In the genomic region with DNA sequence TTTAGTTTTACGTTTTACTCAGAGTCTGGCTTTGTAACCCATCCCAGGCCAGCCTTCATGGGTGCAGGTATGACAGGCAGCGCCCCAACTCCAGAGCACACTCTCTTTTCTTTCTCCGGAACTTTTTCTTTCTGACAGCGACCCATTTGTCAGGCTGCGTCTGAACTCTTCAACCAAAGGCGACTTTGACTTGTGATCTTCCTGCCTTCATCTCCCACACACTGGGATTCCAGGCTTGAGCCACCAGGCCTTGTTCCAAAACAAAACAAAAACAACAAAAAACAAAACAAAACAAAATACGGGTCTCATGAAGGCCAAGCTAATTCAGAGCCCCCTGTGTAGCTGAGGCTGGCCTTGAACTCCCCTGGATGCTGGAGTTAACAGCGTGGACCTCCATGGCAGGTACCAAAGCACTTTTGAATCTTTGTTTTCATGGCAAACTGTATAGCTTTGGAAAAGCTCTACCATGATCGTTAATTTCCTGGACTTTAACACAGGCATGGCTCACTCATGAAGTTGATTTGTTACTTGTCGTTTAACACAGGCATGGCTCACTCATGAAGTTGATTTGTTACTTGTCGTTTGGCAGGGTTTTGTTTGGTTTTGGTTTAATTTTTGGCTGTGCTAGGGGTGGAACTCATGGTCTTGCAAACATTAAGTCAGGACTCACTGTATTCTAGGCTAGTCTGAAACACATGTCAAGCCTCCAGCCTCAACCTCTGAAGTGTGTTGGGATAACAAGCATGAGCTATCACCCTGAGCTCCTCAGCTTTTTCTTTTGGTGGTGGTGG, we compare ENCODE assay signal across 8 mouse cellular contexts. TPM values are rescaled to one million over a fixed set of nuclear protein-coding genes. Genes with fewer than 3 reads are reported as not detected.
DNase-seq lines count a peak whose midpoint lies in the region; ATAC-seq and TF ChIP-seq lines count a peak whose summit lies in the region.
"Had no signal": no experiment of that assay in that cellular context is flagged by ENCODE, and none has a peak within 500 bp of the region (broad histone marks: within the 10 kb centered on the region; RNA-seq: fewer than 3 reads in every experiment).

No protein-coding gene starts in this region.

- in situ Hi-C loops in CH12.LX (cut with MboI; ENCODE audit: low pct_ligation_motif_present, low pct_unique_long_range_greater_than_20kb, low sequenced_read_pairs), result no loop called here

- dilution Hi-C loops in CH12.LX (cut with MboI; ENCODE audit: extremely low pct_ligation_motif_present, extremely low pct_unique_long_range_greater_than_20kb, low sequenced_read_pairs), result no loop called here

- H3K36me3 ChIP-seq in hindbrain, embryonic 14.5 days (replicated peaks; ENCODE audit: control insufficient read depth, insufficient read depth), result no peaks in the 10 kb centered on the region
- no peaks in the 10 kb centered on the region for H3K36me3 ChIP-seq in hindbrain, embryonic 16.5 days (ENCODE audit: control insufficient read depth, insufficient read depth, low read length)
- H3K36me3 ChIP-seq in CH12.LX (replicated peaks in 1 of 2; ENCODE audit: control insufficient read depth in 1 of 2, insufficient read depth in 1 of 2, low read length in 1 of 2) (no peaks in the 10 kb centered on the region), G1E (replicated peaks) (no peaks in the 10 kb centered on the region)
- no peaks in the 10 kb centered on the region for H3K36me3 ChIP-seq in limb, embryonic 14.5 days (ENCODE audit: control insufficient read depth, insufficient read depth, low read length)

- H3K27me3 ChIP-seq in hindbrain, embryonic 14.5 days (ENCODE audit: control insufficient read depth, insufficient read depth, low read length), result no peaks in the 10 kb centered on the region
- H3K27me3 ChIP-seq in hindbrain, embryonic 16.5 days (replicated peaks; ENCODE audit: control insufficient read depth, insufficient read depth, low read length), result no peaks in the 10 kb centered on the region
- H3K27me3 ChIP-seq in CH12.LX (replicated peaks) (no peaks in the 10 kb centered on the region), G1E (ENCODE audit: insufficient read depth, low read length) (no peaks in the 10 kb centered on the region)
- no peaks in the 10 kb centered on the region for H3K27me3 ChIP-seq in limb, embryonic 14.5 days (ENCODE audit: control insufficient read depth, insufficient read depth, low read length)

- WGBS in hindbrain, embryonic 14.5 days, result 77% methylated on average over 11 of the region's 11 CpGs
- 78% methylated on average over 11 of the region's 11 CpGs for WGBS in hindbrain, embryonic 16.5 days
- 60% methylated on average over 11 of the region's 11 CpGs for WGBS in limb, embryonic 14.5 days

- no peaks in the 10 kb centered on the region for H3K79me2 ChIP-seq in CH12.LX (replicated peaks; ENCODE audit: control insufficient read depth, extremely low read depth, insufficient read depth, poor library complexity, severe bottlenecking)

- H3K9me3 ChIP-seq in hindbrain, embryonic 14.5 days (ENCODE audit: control insufficient read depth, low read length), result no peaks in the 10 kb centered on the region
- no peaks in the 10 kb centered on the region for H3K9me3 ChIP-seq in hindbrain, embryonic 16.5 days (ENCODE audit: control insufficient read depth, low read length)
- H3K9me3 ChIP-seq in CH12.LX (replicated peaks; ENCODE audit: low read length) (peaks cover 4% of the 10 kb centered on the region), G1E (replicated peaks) (peaks cover 4% of the 10 kb centered on the region)
- H3K9me3 ChIP-seq in limb, embryonic 14.5 days (ENCODE audit: control insufficient read depth, low read length), result no peaks in the 10 kb centered on the region

- TF ChIP-seq EP300 in CH12.LX (IDR thresholded peaks at IDR 0.05; ENCODE audit: low read length), result no peak

- H3K4me1 ChIP-seq in hindbrain, embryonic 14.5 days (replicated peaks; ENCODE audit: control insufficient read depth, insufficient read depth, low read length), result no peaks in the 10 kb centered on the region
- H3K4me1 ChIP-seq in hindbrain, embryonic 16.5 days (ENCODE audit: control insufficient read depth, insufficient read depth, low read depth, low read length), result no peaks in the 10 kb centered on the region
- H3K4me1 ChIP-seq in CH12.LX (ENCODE audit: control insufficient read depth in 1 of 2, insufficient read depth in 2 of 2) (peaks cover 6 to 34% of the 10 kb centered on the region in 2 experiments; a peak in 3 of 4 replicates), G1E (ENCODE audit: insufficient read depth, low read depth, low read length) (peaks cover 57% of the 10 kb centered on the region)
- peaks cover 18% of the 10 kb centered on the region for H3K4me1 ChIP-seq in limb, embryonic 14.5 days (ENCODE audit: control insufficient read depth, insufficient read depth, low read length)

- H3K27ac ChIP-seq in hindbrain, embryonic 14.5 days, result no peak overlapping the region
- H3K27ac ChIP-seq in hindbrain, embryonic 16.5 days (ENCODE audit: low read depth, low read length), result no peak overlapping the region
- H3K27ac ChIP-seq in CH12.LX (ENCODE audit: insufficient read depth, low read depth), result no peak overlapping the region
- peak overlapping the region; percentile 65; the same call in 1 of the 2 replicates for H3K27ac ChIP-seq in limb, embryonic 14.5 days (replicated peaks; ENCODE audit: low read depth, low read length)

- no peak for TF ChIP-seq CTCF in CH12.LX (conservative IDR thresholded peaks at IDR 0.05 in 1 of 2, IDR thresholded peaks at IDR 0.05 in 1 of 2; ENCODE audit: low read depth in 2 of 2, low read length in 2 of 2)
- no peak for TF ChIP-seq CTCF in G1E (IDR thresholded peaks at IDR 0.05; ENCODE audit: low read depth, low read length)

- TF ChIP-seq RAD21 in CH12.LX (IDR thresholded peaks at IDR 0.05; ENCODE audit: low read depth, low read length), result no peak

- no peak for ATAC-seq in hindbrain, embryonic 14.5 days (ENCODE audit: low FRiP score)
- ATAC-seq in hindbrain, embryonic 16.5 days, result no peak
- ATAC-seq in G1E (ENCODE audit: extremely low read depth, insufficient number of reproducible peaks, low FRiP score, poor library complexity, severe bottlenecking), result no peak
- no peak for ATAC-seq in limb, embryonic 14.5 days (ENCODE audit: low FRiP score, low read depth)
- ATAC-seq: midbrain, embryonic 16.5 days had no signal

- no peak for TF ChIP-seq POLR2A in CH12.LX (IDR thresholded peaks at IDR 0.05; ENCODE audit: low read depth, low read length)
- TF ChIP-seq POLR2A in limb, embryonic 14.5 days (IDR thresholded peaks at IDR 0.05; ENCODE audit: borderline replicate concordance, extremely low read depth, insufficient read depth, insufficient read length), result no peak

- 0 out of 2 replicates have a peak overlapping the region, but pooled peaks have one; percentile 8 for H3K9ac ChIP-seq in hindbrain, embryonic 14.5 days
- no peak overlapping the region for H3K9ac ChIP-seq in hindbrain, embryonic 16.5 days (ENCODE audit: low read depth, low read length)
- no peak overlapping the region for H3K9ac ChIP-seq in CH12.LX (ENCODE audit: insufficient read depth, low read depth)
- H3K9ac ChIP-seq in limb, embryonic 14.5 days (ENCODE audit: low read depth, low read length, severe bottlenecking), result peak overlapping the region; percentile 52

- DNase-seq in hindbrain, embryonic 14.5 days (ENCODE audit: low spot score), result no peak
- no peak for DNase-seq in CH12.LX (ENCODE audit: extremely low read depth)
- no peak for DNase-seq in G1E (ENCODE audit: low spot score)
- no peak for DNase-seq in limb, embryonic 14.5 days (ENCODE audit: low spot score)
- DNase-seq in thymus, postnatal 0 days (ENCODE audit: low spot score), result no peak
- DNase-seq in layer of hippocampus, adult 9-10 months (ENCODE audit: low spot score), result no peak

- no peak overlapping the region for H3K4me3 ChIP-seq in hindbrain, embryonic 14.5 days (replicated peaks; ENCODE audit: low read length)
- H3K4me3 ChIP-seq in hindbrain, embryonic 16.5 days (ENCODE audit: low read length), result no peak overlapping the region
- H3K4me3 ChIP-seq in CH12.LX (replicated peaks in 1 of 3; ENCODE audit: low read depth in 2 of 3, low read length in 2 of 3, poor library complexity in 1 of 3), result no peak overlapping the region
- peak overlapping the region; percentile 66; the same call in 1 of the 2 replicates for H3K4me3 ChIP-seq in G1E (ENCODE audit: low read depth, low read length)
- H3K4me3 ChIP-seq in limb, embryonic 14.5 days (replicated peaks; ENCODE audit: low read length), result peak overlapping the region; percentile 31; the same call in 1 of the 2 replicates

- peak overlapping the region; percentile 15 for H3K4me2 ChIP-seq in hindbrain, embryonic 14.5 days (replicated peaks)
- H3K4me2 ChIP-seq in hindbrain, embryonic 16.5 days (ENCODE audit: low read length), result no peak overlapping the region; the same call in 1 of the 2 replicates
- H3K4me2 ChIP-seq in CH12.LX (ENCODE audit: insufficient read depth, low read depth, poor library complexity, severe bottlenecking), result 0 out of 2 replicates have a peak overlapping the region, but pooled peaks have one; percentile 35
- peak overlapping the region; percentile 47 for H3K4me2 ChIP-seq in limb, embryonic 14.5 days (replicated peaks; ENCODE audit: low read depth, low read length, severe bottlenecking)

RNA-seq across cellular contexts. Expression of gene Pcbp1, which starts 28.0 kb away (rescaled TPM):
- 313 and 316 TPM in 2 replicates for polyA plus RNA-seq in hindbrain, embryonic 14.5 days (2014; fragmentation: Nextera tagmentation; extraction: Ambion mirVana)
- polyA plus RNA-seq in hindbrain, embryonic 16.5 days (2015; fragmentation: Nextera tagmentation; extraction: Ambion mirVana), result 123 and 163 TPM in 2 replicates
- total RNA-seq in CH12.LX (2012; rRNA removed) (68.9 and 81.2 TPM in 2 replicates), CH12.LX (2014; rRNA removed) (47.3 and 73.0 TPM in 2 replicates), G1E (2014; fragmentation: Nextera tagmentation) (190 and 191 TPM in 2 replicates), G1E (2017) (94.9 and 101 TPM in 2 replicates)
- polyA plus RNA-seq in CH12.LX (2012; ENCODE audit: insufficient read length, low read depth) (318 and 337 TPM in 2 replicates), G1E (2012) (1,039 and 1,367 TPM in 2 replicates)
- 333 and 395 TPM in 2 replicates for polyA plus RNA-seq in limb, embryonic 14.5 days (2012; rRNA removed)
- 445 and 455 TPM in 2 replicates for polyA plus RNA-seq in limb, embryonic 14.5 days (2014; fragmentation: Nextera tagmentation; extraction: Ambion mirVana)
- 466 and 487 TPM in 2 replicates for polyA plus RNA-seq in thymus, postnatal 0 days (2015; fragmentation: Nextera tagmentation; extraction: Ambion mirVana)

RNA-seq across cellular contexts. Expression of gene C87436, which starts 60.0 kb away (rescaled TPM):
- polyA plus RNA-seq in hindbrain, embryonic 14.5 days (2014; fragmentation: Nextera tagmentation; extraction: Ambion mirVana), result 19.2 and 21.6 TPM in 2 replicates
- polyA plus RNA-seq in hindbrain, embryonic 16.5 days (2015; fragmentation: Nextera tagmentation; extraction: Ambion mirVana), result 21.4 and 22.9 TPM in 2 replicates
- total RNA-seq in CH12.LX (2012; rRNA removed) (5.2 and 7.1 TPM in 2 replicates), CH12.LX (2014; rRNA removed) (8.1 and 8.6 TPM in 2 replicates), G1E (2014; fragmentation: Nextera tagmentation) (33.0 and 37.6 TPM in 2 replicates), G1E (2017) (22.3 and 23.2 TPM in 2 replicates)
- polyA plus RNA-seq in CH12.LX (2012; ENCODE audit: insufficient read length, low read depth) (8.5 and 8.7 TPM in 2 replicates), G1E (2012) (4.4 and 7.0 TPM in 2 replicates)
- polyA plus RNA-seq in limb, embryonic 14.5 days (2012; rRNA removed), result 16.0 and 19.1 TPM in 2 replicates
- 20.6 and 22.2 TPM in 2 replicates for polyA plus RNA-seq in limb, embryonic 14.5 days (2014; fragmentation: Nextera tagmentation; extraction: Ambion mirVana)
- 29.8 and 30.8 TPM in 2 replicates for polyA plus RNA-seq in thymus, postnatal 0 days (2015; fragmentation: Nextera tagmentation; extraction: Ambion mirVana)

Comparison
In these comparisons a context has a peak if more than half of its experiments do, and no peak if none do; other contexts are left out.
1. H3K9ac ChIP-seq: peak in hindbrain, embryonic 14.5 days (single experiment) and limb, embryonic 14.5 days (single experiment); none in hindbrain, embryonic 16.5 days (single experiment) and CH12.LX (single experiment).
2. H3K4me3 ChIP-seq: peak in G1E (single experiment) and limb, embryonic 14.5 days (single experiment); none in hindbrain, embryonic 14.5 days (single experiment), hindbrain, embryonic 16.5 days (single experiment) and CH12.LX (0 of 3).